Mouse (Mus musculus): ENCODE data around the gene Usp37.

DNA sequence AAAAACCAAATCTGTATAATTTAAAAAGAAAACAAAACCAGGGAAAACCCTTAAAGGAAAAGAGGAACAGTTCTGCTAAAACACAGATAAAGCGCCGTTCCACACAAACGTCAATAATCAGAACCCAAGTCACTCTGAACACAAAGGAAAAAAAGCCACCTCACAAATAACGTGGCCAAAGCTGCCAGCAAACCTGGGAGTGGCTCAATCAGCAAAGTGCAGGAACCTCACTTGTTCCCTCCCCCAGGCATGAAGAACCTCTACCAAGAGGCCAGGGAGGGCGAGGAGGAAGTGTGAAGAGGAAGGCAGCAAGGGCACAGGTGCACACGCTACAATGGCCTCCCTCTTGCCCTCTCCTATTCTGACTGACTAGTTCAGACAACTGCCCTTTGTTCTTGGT lies 108.5 kb downstream of the Usp37 start:
- no peak for TF ChIP-seq CTCF (IDR thresholded peaks at IDR 0.05; ENCODE audit: borderline replicate concordance, insufficient read depth, low read length)
- TF ChIP-seq POLR2A (IDR thresholded peaks at IDR 0.05; ENCODE audit: low read depth, low read length), result no peak
